Mouse (Mus musculus) embryonic facial prominence, embryonic 11.5 days (tissue): Measurements from ENCODE around the gene Sstr5. TPM values are rescaled to one million over a fixed set of nuclear protein-coding genes. Genes with fewer than 3 reads are reported as not detected.

Source experiments
- ATAC-seq: fragments of 200-750 bp; cut with Nextera tagmentation; replicated peaks from 2 replicates; pipeline ENCODE4 v1.8.0; 2017; ENCODE audit warnings: low read depth; ENCODE audit not compliant: insufficient number of reproducible peaks, low FRiP score, low TSS enrichment
- DNase-seq: peaks from one replicate; pipeline ENCODE4 v3.0.0-alpha.2; 2015; ENCODE audit warnings: low spot score
- H3K27ac ChIP-seq: fragments of 300-500 bp; sonication (generic); replicated peaks from 2 replicates; pipeline ENCODE4 v1.5.1; 2014; ENCODE audit warnings: mild to moderate bottlenecking, low read depth, low read length, control low read depth
- H3K27me3 ChIP-seq: fragments of 300-500 bp; sonication (generic); 2 replicates; pipeline ENCODE4 v1.6.1; 2014; ENCODE audit warnings: mild to moderate bottlenecking, low read length, moderate library complexity, mixed read lengths; ENCODE audit not compliant: control insufficient read depth, insufficient read depth
- H3K36me3 ChIP-seq: fragments of 300-500 bp; sonication (generic); replicated peaks from 2 replicates; pipeline ENCODE4 v1.6.1; 2014; ENCODE audit warnings: low read depth, mild to moderate bottlenecking, low read length, moderate library complexity, mixed read lengths; ENCODE audit not compliant: control insufficient read depth, insufficient read depth
- H3K4me1 ChIP-seq: fragments of 300-500 bp; sonication (generic); 2 replicates; pipeline ENCODE4 v1.6.1; 2014; ENCODE audit warnings: low read length, mixed read lengths; ENCODE audit not compliant: control insufficient read depth, insufficient read depth
- H3K4me2 ChIP-seq: fragments of 300-500 bp; sonication (generic); 2 replicates; pipeline ENCODE4 v1.6.1; 2014; ENCODE audit warnings: low read depth, mild to moderate bottlenecking, control low read depth, low read length, moderate library complexity
- H3K4me3 ChIP-seq: fragments of 300-500 bp; sonication (generic); 2 replicates; pipeline ENCODE4 v1.5.1; 2014; ENCODE audit warnings: low read depth, low read length, control low read depth
- H3K9ac ChIP-seq: fragments of 300-500 bp; sonication (generic); replicated peaks from 2 replicates; pipeline ENCODE4 v1.6.1; 2014; ENCODE audit warnings: mild to moderate bottlenecking, control low read depth, low read length
- H3K9me3 ChIP-seq: fragments of 300-500 bp; sonication (generic); replicated peaks from 2 replicates; pipeline ENCODE4 v1.6.1; 2016; ENCODE audit warnings: mild to moderate bottlenecking, low read length, inconsistent platforms, mixed read lengths; ENCODE audit not compliant: control insufficient read depth
- WGBS: fragments of 180-500 bp; shearing (Covaris S2); extraction: QIAGEN DNeasy Blood & Tissue Kit; methylation state at CpG from one replicate; pipeline ENCODE4 v1.1.7; 2014; 5-methylcytosine and 5-hydroxymethylcytosine counted together
- polyA plus RNA-seq: library from polyadenylated mRNA; unstranded; fragments of >200 nt; fragmentation: Nextera tagmentation; extraction: Ambion mirVana; gene quantifications from 2 replicates; pipeline ENCODE4 v1.2.1, GENCODE M21; 2014

The Sstr5 gene
- polyA plus RNA-seq, 1 experiment from 2014 or later = 0.18 TPM

GRCm38 (mm10) chr17:25519511-25519910 lies 22.4 kb upstream of the Sstr5 start:
- Histone ChIP-seq H3K4me1 (peaks cover 2% of the 10 kb centered on the region; the same call in 1 of the 2 replicates), H3K9me3 (no peaks in the 10 kb centered on the region), H3K27ac (no peak overlapping the region), H3K4me2 (no peak overlapping the region), H3K27me3 (no peaks in the 10 kb centered on the region), H3K36me3 (no peaks in the 10 kb centered on the region), H3K4me3 (no peak overlapping the region), H3K9ac (no peak overlapping the region)
- WGBS = 76% methylated on average over 5 of the region's 5 CpGs
- ATAC-seq = no peak
- DNase-seq = no peak

GRCm38 (mm10) chr17:25518144-25518543 lies 21.1 kb upstream of the Sstr5 start:
- H3K4me3 ChIP-seq = no peak overlapping the region
- 84% methylated on average over 17 of the region's 17 CpGs for WGBS
- H3K36me3 ChIP-seq = no peaks in the 10 kb centered on the region
- H3K27me3 ChIP-seq = no peaks in the 10 kb centered on the region
- H3K9ac ChIP-seq = no peak overlapping the region
- no peak overlapping the region for H3K27ac ChIP-seq
- DNase-seq (no peak), ATAC-seq (no peak)
- H3K9me3 ChIP-seq = no peaks in the 10 kb centered on the region
- no peak overlapping the region for H3K4me2 ChIP-seq
- H3K4me1 ChIP-seq = peaks cover 2% of the 10 kb centered on the region; the same call in 1 of the 2 replicates

GRCm38 (mm10) chr17:25516315-25516714 lies 19.2 kb upstream of the Sstr5 start:
- DNase-seq = peak; percentile 18
- Histone ChIP-seq H3K4me2 (no peak overlapping the region), H3K27me3 (no peaks in the 10 kb centered on the region), H3K36me3 (no peaks in the 10 kb centered on the region), H3K4me3 (no peak overlapping the region), H3K9me3 (no peaks in the 10 kb centered on the region), H3K9ac (no peak overlapping the region), H3K27ac (no peak overlapping the region), H3K4me1 (peaks cover 2% of the 10 kb centered on the region; the same call in 1 of the 2 replicates)
- ATAC-seq = no peak
- WGBS = 35% methylated on average over 5 of the region's 5 CpGs

- WGBS = 90% methylated on average over 2 of the region's 2 CpGs
- Histone ChIP-seq H3K9ac (no peak overlapping the region), H3K4me3 (no peak overlapping the region), H3K27ac (no peak overlapping the region), H3K27me3 (no peaks in the 10 kb centered on the region), H3K4me1 (no peaks in the 10 kb centered on the region), H3K9me3 (no peaks in the 10 kb centered on the region), H3K4me2 (no peak overlapping the region), H3K36me3 (no peaks in the 10 kb centered on the region)
- DNase-seq (no peak), ATAC-seq (no peak)
Measured at GRCm38 (mm10) chr17:25514055-25514454, 17.0 kb upstream of the Sstr5 start.

GRCm38 (mm10) chr17:25511876-25512275 lies 14.8 kb upstream of the Sstr5 start:
- H3K27ac ChIP-seq = no peak overlapping the region
- WGBS = 80% methylated on average over 3 of the region's 3 CpGs
- no peak overlapping the region for H3K4me3 ChIP-seq
- H3K9ac ChIP-seq = no peak overlapping the region
- H3K4me2 ChIP-seq = no peak overlapping the region
- H3K4me1 ChIP-seq = no peaks in the 10 kb centered on the region
- ATAC-seq (no peak), DNase-seq (no peak)
- H3K36me3 ChIP-seq = no peaks in the 10 kb centered on the region
- no peaks in the 10 kb centered on the region for H3K27me3 ChIP-seq
- no peaks in the 10 kb centered on the region for H3K9me3 ChIP-seq

- no peak; the same call in 1 of the 2 replicates for ATAC-seq
Measured at GRCm38 (mm10) chr17:25510074-25510830, 13.2 kb upstream of the Sstr5 start.

GRCm38 (mm10) chr17:25508860-25509577 lies 11.9 kb upstream of the Sstr5 start:
- Histone ChIP-seq H3K9ac (no peak overlapping the region; the same call in 1 of the 2 replicates), H3K27ac (no peak overlapping the region), H3K4me2 (no peak overlapping the region; the same call in 1 of the 2 replicates), H3K4me3 (no peak overlapping the region), H3K27me3 (no peaks in the 10 kb centered on the region), H3K4me1 (no peaks in the 10 kb centered on the region), H3K9me3 (no peaks in the 10 kb centered on the region), H3K36me3 (no peaks in the 10 kb centered on the region)
- ATAC-seq (0 out of 2 replicates have a peak, but pooled peaks have one; percentile 21), DNase-seq (peak; percentile 70)
- 57% methylated on average over 7 of the region's 7 CpGs for WGBS

More at GRCm38 (mm10) chr17:25510074-25510830, 13.2 kb upstream of the Sstr5 start:
- Histone ChIP-seq H3K27ac (no peak overlapping the region), H3K9me3 (no peaks in the 10 kb centered on the region), H3K4me1 (no peaks in the 10 kb centered on the region), H3K36me3 (no peaks in the 10 kb centered on the region), H3K4me2 (no peak overlapping the region), H3K9ac (no peak overlapping the region), H3K27me3 (no peaks in the 10 kb centered on the region), H3K4me3 (no peak overlapping the region)
- WGBS = 78% methylated on average over 10 of the region's 10 CpGs
- DNase-seq = no peak

- no peaks in the 10 kb centered on the region for H3K36me3 ChIP-seq
- DNase-seq = peak; percentile 78
- no peak overlapping the region for H3K9ac ChIP-seq
- H3K27me3 ChIP-seq = no peaks in the 10 kb centered on the region
- no peak; the same call in 1 of the 2 replicates for ATAC-seq
- no peak overlapping the region for H3K27ac ChIP-seq
- 14% methylated on average over 3 of the region's 3 CpGs for WGBS
- H3K9me3 ChIP-seq = no peaks in the 10 kb centered on the region
- H3K4me1 ChIP-seq = no peaks in the 10 kb centered on the region
- H3K4me2 ChIP-seq = no peak overlapping the region
- no peak overlapping the region for H3K4me3 ChIP-seq
Measured at GRCm38 (mm10) chr17:25507799-25508198, 10.7 kb upstream of the Sstr5 start.
